Mouse (Mus musculus) urinary bladder, adult 2 months (tissue): ENCODE results near the gene Smad3. TPM values are rescaled to one million over a fixed set of nuclear protein-coding genes. Genes with fewer than 3 reads are reported as not detected.

Experiments used
- DNase-seq: peaks from one replicate; pipeline ENCODE4 v3.0.0; 2022; ENCODE audit warnings: low spot score
- polyA plus RNA-seq: library from polyadenylated mRNA; depleted of rRNA; stranded (reverse); fragments of >200 nt; gene quantifications from 2 replicates; pipeline ENCODE4 v1.2.3, GENCODE M21; 2012

Gene Smad3
- polyA plus RNA-seq, 1 experiment: 33.3 TPM

DNA sequence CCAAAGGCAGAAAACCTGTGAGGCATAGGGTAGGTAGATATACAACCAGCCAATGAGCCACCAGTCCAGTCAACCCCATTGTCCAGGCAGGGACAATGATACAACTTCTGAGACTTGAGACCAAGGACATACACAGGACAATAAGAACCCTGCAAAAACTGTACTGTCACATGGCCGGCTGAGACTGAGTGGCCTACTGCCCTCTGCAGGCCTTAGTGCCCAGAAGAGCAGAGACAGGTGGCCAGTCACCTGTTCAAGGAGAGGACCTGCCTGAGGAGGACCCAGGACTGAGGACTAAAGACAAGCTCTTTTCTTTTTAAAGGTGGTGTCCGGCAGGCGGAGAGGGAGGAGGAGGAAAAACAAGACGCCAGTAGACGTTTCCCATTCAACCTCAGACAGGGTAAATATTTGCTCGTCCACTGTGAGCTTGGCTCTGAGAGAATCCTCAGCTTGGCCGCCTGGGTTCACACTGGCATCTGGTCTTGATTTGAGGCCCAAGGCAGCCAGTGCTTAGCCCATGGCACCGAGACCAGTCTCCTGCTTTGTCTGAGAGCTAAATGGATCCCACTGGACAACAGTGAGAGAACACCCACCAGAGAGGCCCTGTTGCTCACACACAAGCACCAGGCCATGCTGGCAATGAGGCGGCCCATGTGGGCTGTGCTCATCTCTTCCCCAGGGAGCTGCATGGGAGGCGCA is 56.4 kb downstream of the Smad3 start:
- no peak for DNase-seq

DNA sequence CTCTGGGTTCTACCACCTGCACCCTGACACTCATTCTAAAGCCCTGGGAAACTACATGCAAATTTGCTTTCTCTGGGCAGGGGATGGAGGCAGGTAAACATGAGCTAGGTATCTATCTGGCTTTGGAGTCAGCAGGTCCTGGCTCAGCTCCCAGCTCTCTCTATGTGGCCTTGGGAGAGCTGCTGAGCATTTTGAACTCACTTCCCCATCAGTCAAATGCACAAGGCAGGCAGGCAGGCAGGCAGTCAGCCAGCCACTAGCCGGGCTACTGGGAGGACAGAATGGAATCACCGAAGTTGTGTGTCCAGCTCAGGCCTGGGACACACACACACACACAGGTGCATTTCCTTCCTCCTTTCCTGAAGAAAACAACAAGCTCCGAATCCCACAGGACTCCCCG is 58.6 kb downstream of the Smad3 start:
- no peak for DNase-seq

DNA sequence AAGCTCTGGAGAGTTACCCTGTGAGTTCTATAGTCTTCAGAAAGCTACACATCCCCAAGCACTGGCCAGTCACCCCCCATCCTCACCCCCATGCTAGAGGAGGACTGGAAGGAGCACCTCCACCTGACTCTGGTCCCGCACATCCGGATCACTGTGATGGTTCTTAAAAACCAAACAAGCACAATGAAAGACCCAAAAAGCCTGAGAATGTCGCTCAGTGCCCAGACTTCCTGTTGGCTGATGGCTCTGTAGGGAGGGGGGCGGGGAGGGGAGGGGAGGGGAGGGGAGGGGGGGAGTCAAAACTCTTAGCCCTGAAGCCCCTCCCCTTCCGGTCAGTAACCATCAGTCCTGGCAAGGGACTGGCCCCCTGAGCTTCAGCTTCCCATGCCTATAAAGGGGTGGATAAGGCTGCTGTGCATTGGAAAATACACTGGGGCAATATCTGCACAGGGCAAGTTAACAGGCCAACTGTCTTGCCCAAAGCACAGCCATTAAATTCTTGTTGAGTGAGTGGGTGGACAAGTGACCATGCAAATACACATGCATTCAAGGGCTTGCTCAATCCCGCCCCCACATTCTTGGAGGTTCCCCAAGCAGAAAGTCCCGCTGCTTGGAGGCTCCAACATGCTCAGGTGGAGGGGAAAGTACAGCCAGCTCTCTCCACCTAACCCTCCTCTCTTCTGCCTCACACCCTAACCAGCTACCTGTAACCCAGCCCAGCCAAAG is 59.3 kb downstream of the Smad3 start:
- no peak for DNase-seq

DNA sequence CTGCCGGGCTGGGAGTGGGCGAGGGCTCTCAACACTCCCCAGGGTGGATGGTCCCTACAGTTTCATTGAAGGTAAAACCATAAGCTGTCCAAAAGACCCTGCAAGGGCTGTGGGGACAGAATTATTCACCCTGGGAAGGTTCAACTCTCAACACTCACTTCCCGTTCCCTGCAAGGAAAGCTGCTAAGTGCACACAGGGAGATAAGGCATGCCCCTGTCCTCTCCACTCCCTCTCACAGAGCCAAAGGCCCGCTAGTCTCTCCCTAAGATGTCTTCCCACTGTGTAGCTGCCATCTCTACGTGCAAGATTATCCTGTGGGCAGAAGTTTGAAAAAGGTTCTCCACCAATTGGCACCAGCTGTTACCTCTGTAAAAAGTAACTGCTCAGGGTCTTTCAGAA is 60.2 kb downstream of the Smad3 start:
- no peak for DNase-seq

DNA sequence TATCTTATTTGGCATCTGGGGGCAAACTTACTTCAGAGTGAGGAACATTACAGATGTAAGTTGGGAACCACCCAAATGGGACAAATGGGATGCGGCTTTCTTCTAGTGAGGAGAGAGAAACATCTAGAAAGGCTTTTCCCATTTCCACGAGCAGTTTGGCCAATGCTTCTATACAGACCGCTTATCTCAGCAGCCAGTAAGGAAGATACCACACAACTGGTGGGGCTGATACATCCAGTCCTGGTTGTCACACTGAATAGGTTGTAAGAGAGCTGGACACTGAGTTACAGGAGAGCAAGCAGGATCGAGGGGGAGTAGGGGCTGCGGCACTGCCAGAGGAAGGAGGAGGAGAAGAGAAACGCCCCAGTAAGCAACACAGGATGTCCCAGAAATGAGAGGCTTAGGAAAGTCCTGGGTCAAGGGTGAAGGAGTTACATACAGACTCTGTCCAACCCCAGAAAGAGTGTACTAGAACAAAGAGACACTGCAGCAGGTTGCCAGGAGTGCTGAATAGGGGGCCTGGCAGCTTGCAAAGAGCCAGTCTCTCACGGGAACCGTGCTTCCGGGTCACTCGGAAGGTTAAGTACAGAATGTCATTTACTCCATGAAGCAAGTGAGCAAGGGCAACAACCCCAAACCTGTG is 61.2 kb downstream of the Smad3 start:
- no peak for DNase-seq

DNA sequence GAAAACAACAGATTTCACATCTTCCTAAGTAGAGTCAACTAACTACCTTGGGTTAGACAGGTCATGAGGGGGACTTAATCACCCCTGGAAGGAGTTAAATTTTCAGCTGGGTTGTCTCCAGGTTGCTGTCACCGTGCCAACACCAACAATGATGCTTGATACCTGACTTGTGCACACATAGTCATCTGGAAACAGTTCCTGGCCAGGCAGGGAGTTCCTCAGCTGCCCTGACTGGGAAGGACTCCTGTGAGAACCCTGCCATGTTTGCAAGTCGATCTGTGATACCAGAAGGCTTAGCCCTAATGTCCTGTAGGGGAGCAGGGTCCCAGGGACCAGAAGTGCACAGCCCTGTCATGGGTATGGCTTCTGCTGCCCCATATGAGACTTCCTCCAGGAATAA is 65.8 kb downstream of the Smad3 start:
- DNase-seq: no peak

DNA sequence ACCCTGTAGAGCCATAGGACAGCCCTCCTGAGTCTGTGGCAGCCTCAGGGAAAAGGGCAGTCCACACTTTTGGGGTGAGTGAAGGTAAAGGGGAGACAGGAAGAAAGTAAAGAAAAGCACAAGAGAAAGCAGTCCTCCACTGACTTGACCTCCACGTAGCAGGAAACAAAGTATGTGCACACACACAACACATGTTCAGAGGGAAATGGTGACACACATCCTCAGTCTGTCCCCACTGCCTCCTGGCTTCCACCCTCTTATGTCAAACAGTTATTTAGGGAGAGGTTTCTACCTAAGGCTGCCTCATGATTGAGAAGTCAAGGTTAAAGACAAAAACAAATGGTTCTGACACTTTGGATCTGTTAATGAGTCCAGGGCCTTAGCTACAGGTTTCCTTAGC is 67.3 kb downstream of the Smad3 start:
- DNase-seq: no peak

DNA sequence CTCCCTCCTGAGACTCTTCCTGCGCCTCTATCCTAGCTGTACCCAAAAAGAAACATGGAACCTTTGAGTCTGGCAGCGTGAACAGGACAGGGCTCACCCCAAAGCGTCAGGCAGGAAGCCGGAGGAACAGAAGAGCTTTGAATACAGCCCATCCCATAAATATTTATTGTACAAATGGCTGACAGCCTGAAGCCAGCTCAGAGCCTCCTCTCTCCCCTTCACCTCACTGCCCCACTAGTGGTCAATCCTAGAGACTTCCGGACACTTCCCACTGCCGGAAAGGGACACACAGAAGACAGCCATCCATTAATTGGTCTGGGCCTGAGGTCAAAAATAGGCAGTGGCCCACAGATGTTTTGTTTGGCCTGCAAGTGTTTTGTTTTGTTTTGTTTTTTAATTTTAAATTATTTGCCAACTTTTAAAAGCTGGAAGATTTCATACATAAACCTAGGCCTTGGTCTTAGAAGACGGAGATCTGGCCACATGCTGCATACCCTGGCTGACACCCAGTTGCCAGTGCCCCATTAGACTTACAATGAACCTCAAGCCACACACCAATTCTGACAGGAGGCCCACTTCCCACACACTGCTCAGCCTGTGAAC is 70.3 kb downstream of the Smad3 start:
- DNase-seq: no peak

DNA sequence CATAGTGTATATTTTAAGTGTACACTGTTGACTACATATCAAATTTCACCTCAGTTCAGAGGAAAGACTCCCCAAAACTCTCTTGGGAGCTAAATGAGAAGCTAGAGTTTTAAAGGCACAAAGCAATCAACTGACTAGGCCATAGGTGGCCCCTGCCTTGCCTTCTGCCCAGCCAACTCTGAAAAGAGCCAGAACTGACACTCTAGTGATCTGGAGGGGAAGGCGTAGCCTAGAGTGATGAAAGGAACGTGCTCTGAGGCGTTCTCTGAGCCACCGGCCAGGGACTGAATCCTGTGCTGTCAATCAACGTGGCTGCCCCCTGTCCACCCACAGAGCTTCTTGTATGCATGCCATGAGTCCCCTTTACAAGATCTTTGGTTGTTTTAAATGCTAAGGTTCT is 72.4 kb downstream of the Smad3 start:
- DNase-seq: no peak

DNA sequence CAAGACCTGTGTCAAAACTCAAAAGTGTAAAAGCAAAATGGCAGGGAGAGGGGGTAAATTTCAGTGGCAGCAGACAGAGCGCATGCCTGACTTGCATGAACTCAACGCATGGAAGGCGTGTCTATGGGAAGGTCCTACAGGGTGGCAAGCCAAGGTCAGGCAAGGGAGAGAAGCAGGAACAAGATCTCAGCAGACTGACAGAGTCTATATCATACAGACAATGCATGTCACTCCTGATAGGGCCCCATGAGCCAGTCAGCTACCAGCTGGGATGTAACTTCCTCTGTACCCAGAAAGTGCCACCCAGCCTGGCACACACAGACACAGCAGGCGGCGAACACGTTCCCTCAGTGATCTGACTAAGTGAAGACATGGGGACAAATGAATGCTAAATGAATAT is 73.5 kb downstream of the Smad3 start:
- no peak for DNase-seq

DNA sequence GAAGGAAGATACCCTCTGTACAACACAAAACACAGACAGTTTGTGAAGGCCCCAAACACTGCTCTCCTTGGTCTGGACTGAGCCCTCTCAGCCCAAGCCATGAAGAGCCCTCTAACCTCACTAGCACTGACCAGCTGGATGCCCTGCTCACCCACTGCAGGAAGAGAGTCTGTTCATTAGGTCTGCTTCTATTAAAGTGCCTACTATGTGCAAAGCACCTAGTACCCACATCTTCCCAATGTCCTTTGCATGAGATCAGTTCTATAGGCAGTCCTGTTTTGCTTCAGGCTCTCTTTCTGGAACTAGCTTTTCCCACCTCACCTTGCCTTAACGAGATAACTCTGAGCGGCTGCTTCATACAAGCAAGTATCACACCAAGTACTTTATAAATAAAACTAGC is 74.9 kb downstream of the Smad3 start:
- DNase-seq: no peak

DNA sequence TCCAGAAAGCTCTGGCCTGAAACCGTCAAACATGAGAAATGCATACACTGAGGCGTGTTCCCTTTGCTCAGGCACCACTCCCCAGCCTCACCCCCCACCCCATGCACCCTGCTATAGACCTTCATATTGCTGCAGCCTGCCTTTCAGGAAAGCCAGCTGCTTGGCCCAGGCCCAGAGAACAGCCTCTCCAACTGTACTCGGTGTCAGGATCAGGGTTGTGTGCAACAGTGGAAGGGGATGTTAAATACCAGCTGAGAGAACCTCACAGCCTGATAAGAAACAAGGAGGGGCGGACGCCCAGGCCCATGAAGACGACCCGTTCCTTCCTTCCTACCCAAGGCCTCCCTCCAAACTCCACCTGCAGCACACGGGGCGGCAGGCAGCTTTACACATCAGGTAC is 75.5 kb downstream of the Smad3 start:
- DNase-seq: no peak

DNA sequence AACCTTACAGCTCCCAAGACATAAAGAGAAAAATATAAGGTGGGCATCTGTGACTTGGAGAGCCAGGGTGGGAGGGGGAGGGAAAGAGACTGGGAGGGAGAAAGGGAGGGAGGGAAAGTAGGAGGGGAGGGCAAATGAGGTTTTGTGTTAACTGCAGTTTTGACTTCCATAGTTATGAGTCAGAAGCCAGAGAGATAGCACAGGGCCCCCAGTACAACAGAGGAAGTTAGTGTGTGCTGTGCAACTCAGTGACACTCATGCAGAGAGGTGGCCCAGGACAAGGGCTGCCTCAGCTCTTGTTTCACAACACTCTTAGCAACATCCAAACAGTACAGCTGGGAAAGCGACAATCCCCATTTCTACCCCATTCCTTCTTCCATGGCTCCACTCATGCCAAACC is 79.7 kb downstream of the Smad3 start:
- DNase-seq: no peak

DNA sequence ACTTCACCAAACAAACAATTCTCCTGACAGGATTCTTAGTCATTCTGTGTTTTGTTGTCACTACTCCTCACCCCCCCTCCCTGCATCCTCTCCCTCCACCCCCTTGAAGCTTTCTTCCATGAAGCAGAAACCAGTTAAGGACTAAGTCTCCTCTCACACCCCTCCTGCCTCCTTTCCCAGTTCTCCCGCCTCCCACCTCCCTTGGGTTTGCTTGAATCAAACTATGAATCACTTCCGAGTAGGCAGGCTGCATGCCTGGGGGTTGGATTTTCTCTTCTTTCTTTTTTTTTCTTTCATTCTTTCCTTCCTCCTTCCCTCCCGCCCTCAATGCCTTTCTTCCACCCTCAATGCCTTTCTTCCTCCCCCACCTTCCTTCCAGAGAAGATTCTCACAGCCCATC is 80.2 kb downstream of the Smad3 start:
- no peak for DNase-seq

DNA sequence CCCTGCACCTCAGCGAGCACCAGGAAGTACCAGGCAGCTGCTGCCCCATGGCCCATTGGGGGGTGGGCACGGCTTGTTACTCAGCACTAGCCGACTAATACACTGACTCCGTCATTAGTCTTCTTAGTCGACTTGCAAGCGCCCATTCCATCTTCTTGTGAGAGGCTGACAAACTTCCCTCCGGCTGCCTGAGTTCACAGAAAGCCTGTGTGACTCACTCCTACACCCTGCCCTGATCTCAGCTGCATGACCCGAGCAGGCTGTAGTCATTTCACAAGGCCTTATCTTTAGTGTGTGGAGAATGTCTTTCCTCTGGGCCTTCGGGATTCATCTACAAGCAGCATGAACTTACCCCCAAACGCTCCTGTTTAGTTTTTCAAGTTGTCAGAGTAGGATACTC is 83.2 kb downstream of the Smad3 start:
- no peak for DNase-seq

DNA sequence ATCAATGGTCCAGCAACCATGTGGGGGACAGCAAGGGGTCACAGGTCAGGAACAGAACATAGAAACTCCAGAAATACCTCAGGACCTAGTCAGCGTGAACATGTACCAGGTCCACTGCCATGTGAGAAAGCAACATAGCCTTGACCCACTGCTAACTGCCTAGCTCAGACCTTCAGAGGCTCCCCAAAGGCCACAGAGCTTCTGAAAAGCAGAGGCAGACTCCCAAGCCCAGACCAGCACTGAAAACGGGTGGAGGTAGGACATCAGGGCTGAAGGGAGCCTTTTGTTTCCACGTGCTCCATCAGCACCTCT is 84.3 kb downstream of the Smad3 start:
- DNase-seq: no peak

DNA sequence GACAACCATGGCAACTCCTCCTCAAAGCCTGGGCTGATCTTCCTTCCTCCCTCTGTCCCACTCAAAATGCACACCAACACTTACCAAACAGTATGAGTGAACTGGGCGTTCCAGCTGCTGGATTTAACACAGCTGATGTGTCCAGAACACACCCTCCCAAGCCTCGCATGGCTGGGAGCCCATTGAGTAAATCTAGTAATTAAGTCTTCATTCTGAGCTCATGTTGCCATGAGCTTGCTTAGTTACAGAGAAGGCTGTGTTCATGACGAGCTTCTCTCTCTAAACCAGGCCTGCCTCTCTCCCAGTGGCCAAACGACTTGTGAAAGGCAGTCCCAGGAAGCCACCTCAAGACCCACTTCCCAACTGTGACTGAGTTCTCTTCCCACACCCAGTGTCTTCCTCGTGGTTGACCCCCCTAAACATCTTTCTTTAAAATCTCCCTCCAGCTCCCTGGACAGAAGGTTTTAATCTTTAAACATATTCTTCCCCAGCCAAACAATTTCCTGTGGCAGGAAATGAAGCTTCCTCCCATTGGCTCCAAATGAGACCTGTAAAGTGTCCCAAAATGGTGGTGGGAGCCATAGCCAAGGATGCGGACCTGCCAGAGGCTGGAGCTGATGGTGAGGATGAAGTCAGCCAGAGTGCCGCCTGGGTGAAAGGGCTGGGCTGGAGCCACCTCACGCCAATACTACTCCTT is 84.8 kb downstream of the Smad3 start:
- no peak for DNase-seq

DNA sequence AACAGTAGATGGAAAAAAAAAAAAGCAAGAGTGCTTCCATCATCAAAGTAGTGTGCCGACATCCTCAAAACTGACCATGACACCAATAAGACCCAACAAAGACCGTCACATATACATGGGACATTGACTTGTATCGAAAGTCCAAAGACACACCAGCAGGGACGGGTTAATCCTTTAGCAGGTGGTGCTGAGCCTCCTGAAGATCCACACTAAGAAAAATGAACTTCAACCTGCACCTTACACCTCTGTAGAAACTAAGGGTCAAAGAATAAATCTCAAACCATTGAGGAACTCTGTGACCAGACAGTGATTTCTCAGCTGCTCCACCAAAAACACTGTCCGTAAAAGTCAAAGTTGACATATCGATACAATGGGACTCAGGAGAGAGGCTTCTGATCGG is 88.0 kb downstream of the Smad3 start:
- no peak for DNase-seq

DNA sequence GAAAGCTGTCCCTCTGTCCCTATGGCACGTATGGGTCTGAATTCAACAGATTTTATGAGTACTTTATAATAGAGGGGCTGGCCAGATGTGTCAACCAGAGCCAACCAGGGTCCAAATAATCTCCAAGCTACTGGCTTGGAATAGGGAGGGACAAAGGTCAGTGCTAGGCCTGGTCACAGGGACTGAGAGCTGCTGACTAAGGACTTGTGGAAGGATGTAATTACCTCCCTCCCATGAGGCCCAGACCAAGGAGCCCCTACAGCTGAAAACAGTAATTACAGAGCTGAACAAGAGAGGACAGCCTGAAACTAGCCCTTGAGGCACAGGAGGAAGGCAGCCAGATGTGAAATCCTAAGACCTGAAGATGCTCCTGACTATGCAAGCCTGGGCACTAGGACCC is 89.2 kb downstream of the Smad3 start:
- DNase-seq: no peak

DNA sequence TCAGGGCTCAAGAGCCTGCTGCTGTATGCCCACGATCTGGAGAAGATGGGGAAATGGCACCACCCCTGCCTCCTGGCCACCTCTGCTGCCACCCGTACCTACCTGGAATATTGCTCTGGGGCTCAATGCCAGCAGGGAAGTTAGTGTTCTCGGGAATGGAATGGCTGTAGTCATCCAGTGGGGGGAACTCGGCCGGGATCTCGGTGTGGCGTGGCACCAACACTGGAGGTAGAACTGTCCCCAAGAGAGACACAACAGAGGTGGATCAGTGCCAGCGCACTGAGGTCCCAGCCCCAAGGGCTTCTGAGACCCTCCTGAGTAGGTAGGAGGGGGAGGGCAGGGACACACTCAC is 90.4 kb downstream of the Smad3 start:
- no peak for DNase-seq

DNA sequence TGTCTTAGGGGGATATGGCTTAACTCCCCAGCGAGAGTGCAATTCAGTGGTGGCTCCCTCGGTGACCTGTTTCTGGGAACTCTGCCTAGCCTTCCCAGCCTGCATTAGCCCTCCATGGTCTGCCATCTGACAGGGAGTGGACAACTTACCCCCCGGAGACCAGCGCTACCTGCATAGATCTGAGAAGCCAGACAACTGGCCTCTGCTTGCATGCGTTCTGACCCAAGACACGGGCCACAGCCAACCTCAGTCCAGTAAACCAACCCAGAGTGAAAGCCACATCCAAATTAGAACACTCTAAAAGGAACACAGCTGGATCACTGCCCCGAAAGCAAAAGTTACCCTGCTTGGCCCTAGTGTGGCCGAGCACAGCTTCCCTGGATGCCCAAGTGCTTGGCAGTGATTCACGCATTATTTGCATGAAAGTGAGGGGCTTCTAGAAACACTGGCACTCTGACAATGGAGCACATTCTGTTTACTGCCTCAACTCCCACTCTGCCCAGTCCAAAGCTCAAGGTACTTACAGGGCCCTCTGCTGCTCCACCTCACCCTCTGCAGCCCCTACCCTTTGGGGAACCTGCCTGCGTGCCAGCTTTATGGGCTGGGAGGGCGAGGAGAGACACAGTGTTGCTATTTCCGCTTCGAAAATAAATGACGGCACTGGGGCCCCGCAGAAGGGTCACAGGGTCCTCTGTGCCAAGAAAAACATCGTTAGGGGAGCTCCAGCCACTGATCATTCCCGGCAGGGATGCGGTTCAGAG is 91.0 kb downstream of the Smad3 start:
- DNase-seq: no peak
